Mouse (Mus musculus) midbrain, embryonic 13.5 days (tissue): ENCODE measurements around the gene Nhej1. TPM values are rescaled to one million over a fixed set of nuclear protein-coding genes. Genes with fewer than 3 reads are reported as not detected.
A peak's percentile ranks its signal among the peaks of the same experiment; 100 is the strongest.

Experiments used
- ATAC-seq: fragments of 200-750 bp; cut with Nextera tagmentation; 2 replicates; pipeline ENCODE4 v1.8.0; 2017; ENCODE audit warnings: mild to moderate bottlenecking, moderate TSS enrichment, moderate library complexity
- H3K27ac ChIP-seq: fragments of 300-500 bp; sonication (generic); 2 replicates; pipeline ENCODE4 v1.5.1; 2015; ENCODE audit warnings: inconsistent platforms, mild to moderate bottlenecking, moderate library complexity
- H3K27me3 ChIP-seq: fragments of 300-500 bp; sonication (generic); 2 replicates; pipeline ENCODE4 v1.6.1; 2015; ENCODE audit warnings: mild to moderate bottlenecking, inconsistent platforms
- H3K36me3 ChIP-seq: fragments of 300-500 bp; sonication (generic); 2 replicates; pipeline ENCODE4 v1.6.1; 2015; ENCODE audit warnings: mild to moderate bottlenecking, inconsistent platforms
- H3K4me1 ChIP-seq: fragments of 300-500 bp; sonication (generic); replicated peaks from 2 replicates; pipeline ENCODE4 v1.6.1; 2015; ENCODE audit warnings: inconsistent platforms
- H3K4me2 ChIP-seq: fragments of 300-500 bp; sonication (generic); replicated peaks from 2 replicates; pipeline ENCODE4 v1.6.1; 2015; ENCODE audit warnings: moderate library complexity, mild to moderate bottlenecking, inconsistent platforms
- H3K4me3 ChIP-seq: fragments of 300-500 bp; sonication (generic); replicated peaks from 2 replicates; pipeline ENCODE4 v1.5.1; 2015; ENCODE audit warnings: mild to moderate bottlenecking, inconsistent platforms
- H3K9ac ChIP-seq: fragments of 300-500 bp; sonication (generic); replicated peaks from 2 replicates; pipeline ENCODE4 v1.6.1; 2015; ENCODE audit warnings: mild to moderate bottlenecking, inconsistent platforms
- H3K9me3 ChIP-seq: fragments of 300-500 bp; sonication (generic); 2 replicates; pipeline ENCODE4 v1.6.1; 2016; ENCODE audit warnings: mild to moderate bottlenecking, inconsistent platforms
- WGBS: fragments of 180-500 bp; shearing (Covaris S2); methylation state at CpG from one replicate; pipeline ENCODE4 v1.1.7; 2015; 5-methylcytosine and 5-hydroxymethylcytosine counted together
- polyA plus RNA-seq: library from polyadenylated mRNA; unstranded; fragments of >200 nt; fragmentation: Nextera tagmentation; extraction: Ambion mirVana; gene quantifications from 2 replicates; pipeline ENCODE4 v1.2.1, GENCODE M21; 2015

The Nhej1 gene
- polyA plus RNA-seq, 1 experiment from 2014 or later = 8.7 TPM

- no peak for ATAC-seq
- Histone ChIP-seq H3K27ac (no peak overlapping the region), H3K4me1 (no peaks in the 10 kb centered on the region), H3K4me2 (no peak overlapping the region), H3K9ac (no peak overlapping the region), H3K4me3 (no peak overlapping the region), H3K27me3 (no peaks in the 10 kb centered on the region), H3K9me3 (no peaks in the 10 kb centered on the region), H3K36me3 (no peaks in the 10 kb centered on the region)
- 79% methylated on average over 7 of the region's 7 CpGs for WGBS
Measured at GRCm38 (mm10) chr1:75051428-75051827, 73.6 kb downstream of the Nhej1 start.

- Histone ChIP-seq H3K9ac (no peak overlapping the region), H3K4me2 (no peak overlapping the region), H3K4me3 (no peak overlapping the region), H3K4me1 (no peaks in the 10 kb centered on the region), H3K27me3 (no peaks in the 10 kb centered on the region), H3K27ac (no peak overlapping the region), H3K9me3 (no peaks in the 10 kb centered on the region), H3K36me3 (no peaks in the 10 kb centered on the region)
- 84% methylated on average over 2 of the region's 2 CpGs for WGBS
- ATAC-seq = no peak
Measured at GRCm38 (mm10) chr1:75048571-75048970, 76.4 kb downstream of the Nhej1 start.

- no peaks in the 10 kb centered on the region for H3K36me3 ChIP-seq
- no peak overlapping the region for H3K27ac ChIP-seq
- H3K4me1 ChIP-seq = no peaks in the 10 kb centered on the region
- no peak overlapping the region for H3K4me3 ChIP-seq
- H3K9ac ChIP-seq = no peak overlapping the region
- no peak for ATAC-seq
- H3K9me3 ChIP-seq = no peaks in the 10 kb centered on the region
- 87% methylated on average over 4 of the region's 4 CpGs for WGBS
- H3K27me3 ChIP-seq = no peaks in the 10 kb centered on the region
- H3K4me2 ChIP-seq = no peak overlapping the region
Measured at GRCm38 (mm10) chr1:75048041-75048440, 77.0 kb downstream of the Nhej1 start.

- no peaks in the 10 kb centered on the region for H3K4me1 ChIP-seq
- no peak overlapping the region for H3K27ac ChIP-seq
- H3K27me3 ChIP-seq = no peaks in the 10 kb centered on the region
- no peak for ATAC-seq
- H3K4me2 ChIP-seq = no peak overlapping the region
- H3K9ac ChIP-seq = no peak overlapping the region
- 58% methylated on average over 7 of the region's 7 CpGs for WGBS
- no peaks in the 10 kb centered on the region for H3K36me3 ChIP-seq
- H3K4me3 ChIP-seq = no peak overlapping the region
- no peaks in the 10 kb centered on the region for H3K9me3 ChIP-seq
Measured at GRCm38 (mm10) chr1:75040429-75040828, 84.6 kb downstream of the Nhej1 start.

- Histone ChIP-seq H3K4me2 (no peak overlapping the region), H3K36me3 (no peaks in the 10 kb centered on the region), H3K27me3 (no peaks in the 10 kb centered on the region), H3K4me1 (no peaks in the 10 kb centered on the region), H3K4me3 (no peak overlapping the region), H3K27ac (no peak overlapping the region), H3K9ac (no peak overlapping the region), H3K9me3 (no peaks in the 10 kb centered on the region)
- WGBS = 95% methylated on average over 10 of the region's 10 CpGs
- ATAC-seq = no peak
Measured at GRCm38 (mm10) chr1:75032041-75032440, 93.0 kb downstream of the Nhej1 start.

GRCm38 (mm10) chr1:75027061-75027779 lies 97.8 kb downstream of the Nhej1 start:
- H3K4me1 ChIP-seq = peaks cover 4% of the 10 kb centered on the region
- WGBS = 55% methylated on average over 2 of the region's 2 CpGs
- no peak overlapping the region for H3K4me3 ChIP-seq
- ATAC-seq = no peak
- no peaks in the 10 kb centered on the region for H3K9me3 ChIP-seq
- H3K36me3 ChIP-seq = no peaks in the 10 kb centered on the region
- no peak overlapping the region for H3K27ac ChIP-seq
- H3K9ac ChIP-seq = no peak overlapping the region
- no peaks in the 10 kb centered on the region for H3K27me3 ChIP-seq
- H3K4me2 ChIP-seq = no peak overlapping the region

- no peak overlapping the region for H3K9ac ChIP-seq
- 85% methylated on average over 7 of the region's 7 CpGs for WGBS
- ATAC-seq = no peak
Measured at GRCm38 (mm10) chr1:75024419-75025199, 100.4 kb downstream of the Nhej1 start.

GRCm38 (mm10) chr1:75022216-75022615 lies 102.8 kb downstream of the Nhej1 start:
- Histone ChIP-seq H3K4me3 (no peak overlapping the region), H3K27me3 (no peaks in the 10 kb centered on the region), H3K4me2 (no peak overlapping the region), H3K4me1 (peaks cover 9% of the 10 kb centered on the region), H3K9ac (no peak overlapping the region), H3K27ac (no peak overlapping the region), H3K9me3 (no peaks in the 10 kb centered on the region), H3K36me3 (no peaks in the 10 kb centered on the region)
- WGBS = 35% methylated on average over 5 of the region's 5 CpGs
- no peak for ATAC-seq

More at GRCm38 (mm10) chr1:75024419-75025199, 100.4 kb downstream of the Nhej1 start:
- no peaks in the 10 kb centered on the region for H3K27me3 ChIP-seq
- H3K4me2 ChIP-seq = no peak overlapping the region
- H3K9me3 ChIP-seq = no peaks in the 10 kb centered on the region
- no peaks in the 10 kb centered on the region for H3K36me3 ChIP-seq
- peaks cover 9% of the 10 kb centered on the region for H3K4me1 ChIP-seq
- no peak overlapping the region for H3K4me3 ChIP-seq
- no peak overlapping the region for H3K27ac ChIP-seq

- WGBS = 5% methylated on average over 6 of the region's 6 CpGs
- peak; percentile 50; the same call in 1 of the 2 replicates for ATAC-seq
- H3K27ac ChIP-seq = no peak overlapping the region
- no peak overlapping the region for H3K9ac ChIP-seq
- peaks cover 1% of the 10 kb centered on the region; the same call in 1 of the 2 replicates for H3K4me1 ChIP-seq
- H3K27me3 ChIP-seq = peaks cover 6% of the 10 kb centered on the region; the same call in 1 of the 2 replicates
- no peak overlapping the region for H3K4me3 ChIP-seq
- H3K4me2 ChIP-seq = no peak overlapping the region
- H3K9me3 ChIP-seq = no peaks in the 10 kb centered on the region
- no peaks in the 10 kb centered on the region for H3K36me3 ChIP-seq
Measured at GRCm38 (mm10) chr1:75016846-75017245, 108.2 kb downstream of the Nhej1 start.

- no peaks in the 10 kb centered on the region for H3K4me1 ChIP-seq
- 26% methylated on average over 13 of the region's 13 CpGs for WGBS
- H3K9ac ChIP-seq = no peak overlapping the region
- ATAC-seq = no peak
- no peak overlapping the region for H3K4me3 ChIP-seq
- no peaks in the 10 kb centered on the region for H3K36me3 ChIP-seq
- peaks cover 6% of the 10 kb centered on the region; the same call in 1 of the 2 replicates for H3K27me3 ChIP-seq
- no peak overlapping the region for H3K4me2 ChIP-seq
- no peak overlapping the region for H3K27ac ChIP-seq
- no peaks in the 10 kb centered on the region for H3K9me3 ChIP-seq
Measured at GRCm38 (mm10) chr1:75015551-75016265, 109.3 kb downstream of the Nhej1 start.

- Histone ChIP-seq H3K4me3 (no peak overlapping the region), H3K4me1 (no peaks in the 10 kb centered on the region), H3K4me2 (no peak overlapping the region), H3K27ac (no peak overlapping the region), H3K9ac (no peak overlapping the region), H3K27me3 (peaks cover 6% of the 10 kb centered on the region; the same call in 1 of the 2 replicates), H3K36me3 (no peaks in the 10 kb centered on the region), H3K9me3 (no peaks in the 10 kb centered on the region)
- WGBS = 56% methylated on average over 5 of the region's 5 CpGs
- ATAC-seq = no peak
Measured at GRCm38 (mm10) chr1:75014210-75014845, 110.7 kb downstream of the Nhej1 start.
